Mouse (Mus musculus) stomach, postnatal 0 days (tissue): ENCODE data around the gene Fxr2. TPM values are rescaled to one million over a fixed set of nuclear protein-coding genes. Genes with fewer than 3 reads are reported as not detected.

Source experiments
- ATAC-seq: fragments of 200-750 bp; cut with Nextera tagmentation; 2 replicates; pipeline ENCODE4 v1.8.0; 2017; ENCODE audit not compliant: low FRiP score, low TSS enrichment
- DNase-seq: peaks from one replicate; pipeline ENCODE4 v3.0.0-alpha.2; 2016; ENCODE audit warnings: low spot score
- H3K27ac ChIP-seq: fragments of 300-500 bp; sonication (generic); replicated peaks from 2 replicates; pipeline ENCODE4 v1.5.1; 2014; ENCODE audit warnings: mild to moderate bottlenecking, control low read depth
- H3K27me3 ChIP-seq: fragments of 300-500 bp; sonication (generic); 2 replicates; pipeline ENCODE4 v1.6.1; 2014; ENCODE audit warnings: low read length; ENCODE audit not compliant: control insufficient read depth, insufficient read depth
- H3K36me3 ChIP-seq: fragments of 300-500 bp; sonication (generic); 2 replicates; pipeline ENCODE4 v1.6.1; 2014; ENCODE audit warnings: low read length, mixed read lengths; ENCODE audit not compliant: control insufficient read depth, insufficient read depth
- H3K4me1 ChIP-seq: fragments of 300-500 bp; sonication (generic); replicated peaks from 2 replicates; pipeline ENCODE4 v1.6.1; 2014; ENCODE audit warnings: antibody characterized with exemption; ENCODE audit not compliant: control insufficient read depth, insufficient read depth
- H3K4me2 ChIP-seq: fragments of 300-500 bp; sonication (generic); replicated peaks from 2 replicates; pipeline ENCODE4 v1.6.1; 2014; ENCODE audit warnings: low read depth, mild to moderate bottlenecking, control low read depth, moderate library complexity
- H3K4me3 ChIP-seq: fragments of 300-500 bp; sonication (generic); 2 replicates; pipeline ENCODE4 v1.5.1; 2014; ENCODE audit warnings: low read depth, low read length, control low read depth
- H3K9ac ChIP-seq: fragments of 300-500 bp; sonication (generic); 2 replicates; pipeline ENCODE4 v1.6.1; 2014; ENCODE audit warnings: mild to moderate bottlenecking, low read length, control low read depth, mixed read lengths
- H3K9me3 ChIP-seq: fragments of 300-500 bp; sonication (generic); 2 replicates; pipeline ENCODE4 v1.6.1; 2016; ENCODE audit warnings: low read length; ENCODE audit not compliant: control insufficient read depth
- CTCF ChIP-seq: IDR thresholded peaks from 2 replicates; pipeline ENCODE4 v1.5.1; 2016; ENCODE audit warnings: antibody characterized with exemption, low read depth, mild to moderate bottlenecking, moderate library complexity
- EP300 ChIP-seq: optimal IDR thresholded peaks from 2 replicates; pipeline ENCODE3; 2016; ENCODE audit warnings: antibody characterized with exemption
- WGBS: fragments of 180-500 bp; shearing (Covaris S2); extraction: QIAGEN DNeasy Blood & Tissue Kit; methylation state at CpG from one replicate; pipeline ENCODE4 v1.1.7; 2014; 5-methylcytosine and 5-hydroxymethylcytosine counted together
- polyA plus RNA-seq: library from polyadenylated mRNA; unstranded; fragments of >200 nt; fragmentation: Nextera tagmentation; extraction: Ambion mirVana; gene quantifications from 2 replicates; pipeline ENCODE4 v1.2.1, GENCODE M21; 2015

Fxr2 gene
- polyA plus RNA-seq, 1 experiment from 2014 or later: 10.8 TPM

DNA sequence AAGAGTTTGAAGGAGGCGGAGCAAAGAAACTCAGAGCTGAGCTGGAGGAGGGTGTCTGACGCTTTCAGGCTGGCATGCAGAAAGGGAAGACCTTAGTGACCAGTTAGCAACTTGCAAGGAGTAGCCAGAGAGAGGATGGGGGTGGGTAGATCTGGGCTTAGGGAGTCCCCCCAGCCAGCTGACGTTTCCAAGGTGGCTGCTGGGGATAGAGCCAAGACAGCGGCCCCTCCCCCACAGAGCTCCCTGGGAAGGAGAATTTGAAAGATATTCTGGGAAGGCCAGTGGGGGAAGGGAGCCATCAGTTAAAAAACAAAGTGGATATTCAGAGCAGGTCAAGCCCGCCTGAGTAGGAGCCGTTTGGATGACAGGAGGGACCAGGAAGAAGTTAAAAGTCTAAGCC is 32.7 kb upstream of the Fxr2 start:
- 11% methylated on average over 6 of the region's 6 CpGs for WGBS
- Histone ChIP-seq H3K4me3 (no peak overlapping the region), H3K36me3 (no peaks in the 10 kb centered on the region), H3K9me3 (no peaks in the 10 kb centered on the region), H3K4me2 (peak overlapping the region; percentile 18; the same call in 1 of the 2 replicates), H3K9ac (peak overlapping the region; percentile 41; the same call in 1 of the 2 replicates), H3K27me3 (no peaks in the 10 kb centered on the region), H3K27ac (peak overlapping the region; percentile 67), H3K4me1 (peaks cover 2% of the 10 kb centered on the region; the same call in 1 of the 2 replicates)
- peak; percentile 54; the same call in 1 of the 2 replicates for ATAC-seq
- peak; percentile 54 for DNase-seq
- TF ChIP-seq EP300 (no peak), CTCF (no peak)

DNA sequence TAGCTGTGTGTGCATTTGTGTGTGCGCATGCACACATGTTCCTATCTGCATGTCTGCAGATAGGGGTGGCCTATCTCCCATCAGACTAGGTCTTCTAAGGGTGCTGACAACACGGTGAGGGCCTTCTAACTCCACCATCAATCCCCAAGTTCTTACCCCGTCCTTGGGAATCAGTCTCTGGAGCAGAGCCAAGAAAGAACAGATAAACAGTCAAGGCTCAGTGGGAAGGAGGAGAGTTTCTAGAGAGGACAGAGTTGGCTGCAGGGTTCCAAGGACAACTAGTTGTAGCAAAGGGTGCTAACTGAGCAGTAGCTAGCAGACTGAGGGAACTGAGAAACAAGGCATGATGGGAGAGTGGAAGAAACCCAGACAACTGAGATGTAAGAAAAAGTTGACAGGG is 31.0 kb upstream of the Fxr2 start:
- DNase-seq (no peak), ATAC-seq (no peak)
- no peaks in the 10 kb centered on the region for H3K9me3 ChIP-seq
- 43% methylated on average over 3 of the region's 3 CpGs for WGBS
- TF ChIP-seq CTCF: no peak
- no peak for TF ChIP-seq EP300
- H3K4me2 ChIP-seq: no peak overlapping the region
- no peak overlapping the region for H3K4me3 ChIP-seq
- H3K36me3 ChIP-seq: no peaks in the 10 kb centered on the region
- no peaks in the 10 kb centered on the region for H3K27me3 ChIP-seq
- no peak overlapping the region for H3K9ac ChIP-seq
- no peak overlapping the region for H3K27ac ChIP-seq
- H3K4me1 ChIP-seq: peaks cover 2% of the 10 kb centered on the region; the same call in 1 of the 2 replicates

DNA sequence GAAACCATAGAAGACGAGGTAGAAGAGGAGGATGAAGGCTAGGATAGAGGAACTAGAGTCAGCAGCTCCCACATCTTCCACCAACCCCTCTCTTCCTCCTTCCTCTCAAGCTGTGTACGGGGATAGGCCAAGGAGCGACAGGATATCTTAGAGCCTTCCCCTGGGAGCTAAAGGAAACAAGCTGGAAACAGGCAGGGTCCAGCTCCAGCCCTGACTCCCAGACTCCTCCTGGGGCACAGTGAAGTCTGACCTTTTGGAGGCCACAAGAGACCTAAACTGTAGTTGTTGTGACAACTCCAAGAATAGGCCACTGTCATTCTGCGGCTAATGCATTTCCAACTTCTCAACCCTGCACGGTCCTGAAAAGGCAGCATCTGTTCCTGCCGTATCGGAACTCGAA is 29.3 kb upstream of the Fxr2 start:
- Histone ChIP-seq H3K27ac (no peak overlapping the region), H3K4me1 (peaks cover 2% of the 10 kb centered on the region; the same call in 1 of the 2 replicates), H3K4me2 (no peak overlapping the region), H3K9me3 (no peaks in the 10 kb centered on the region), H3K9ac (no peak overlapping the region), H3K36me3 (no peaks in the 10 kb centered on the region), H3K27me3 (no peaks in the 10 kb centered on the region), H3K4me3 (no peak overlapping the region)
- WGBS: 73% methylated on average over 8 of the region's 8 CpGs
- ATAC-seq (no peak), DNase-seq (no peak)
- TF ChIP-seq CTCF: no peak

DNA sequence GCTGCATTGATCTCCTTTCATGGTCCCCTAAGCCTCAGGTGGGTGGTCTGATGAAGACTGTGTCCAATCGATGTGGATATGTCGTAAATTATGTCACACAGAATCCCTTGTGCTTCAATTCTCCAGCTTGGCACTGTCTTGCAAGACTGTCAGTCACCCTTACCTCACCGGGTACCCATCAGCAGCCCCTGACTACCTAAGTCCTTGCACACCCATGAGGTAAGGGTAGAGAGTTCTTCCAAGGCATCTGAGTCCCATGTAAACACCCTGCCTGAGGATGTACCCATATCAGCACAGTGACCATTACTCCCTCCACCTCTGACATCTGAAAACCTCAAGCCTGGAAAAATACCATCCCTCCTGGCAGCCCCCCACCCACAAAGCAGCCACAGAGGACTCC is 28.4 kb upstream of the Fxr2 start:
- H3K4me3 ChIP-seq: peak overlapping the region; percentile 51
- no peak for DNase-seq
- H3K27me3 ChIP-seq: no peaks in the 10 kb centered on the region
- no peaks in the 10 kb centered on the region for H3K9me3 ChIP-seq
- 65% methylated on average over 3 of the region's 3 CpGs for WGBS
- H3K4me2 ChIP-seq: peak overlapping the region; percentile 74
- H3K9ac ChIP-seq: peak overlapping the region; percentile 67; the same call in 1 of the 2 replicates
- peak overlapping the region; percentile 42; the same call in 1 of the 2 replicates for H3K27ac ChIP-seq
- no peaks in the 10 kb centered on the region for H3K36me3 ChIP-seq
- ATAC-seq: no peak
- no peak for TF ChIP-seq CTCF
- no peak for TF ChIP-seq EP300
- H3K4me1 ChIP-seq: peaks cover 2% of the 10 kb centered on the region; the same call in 1 of the 2 replicates

DNA sequence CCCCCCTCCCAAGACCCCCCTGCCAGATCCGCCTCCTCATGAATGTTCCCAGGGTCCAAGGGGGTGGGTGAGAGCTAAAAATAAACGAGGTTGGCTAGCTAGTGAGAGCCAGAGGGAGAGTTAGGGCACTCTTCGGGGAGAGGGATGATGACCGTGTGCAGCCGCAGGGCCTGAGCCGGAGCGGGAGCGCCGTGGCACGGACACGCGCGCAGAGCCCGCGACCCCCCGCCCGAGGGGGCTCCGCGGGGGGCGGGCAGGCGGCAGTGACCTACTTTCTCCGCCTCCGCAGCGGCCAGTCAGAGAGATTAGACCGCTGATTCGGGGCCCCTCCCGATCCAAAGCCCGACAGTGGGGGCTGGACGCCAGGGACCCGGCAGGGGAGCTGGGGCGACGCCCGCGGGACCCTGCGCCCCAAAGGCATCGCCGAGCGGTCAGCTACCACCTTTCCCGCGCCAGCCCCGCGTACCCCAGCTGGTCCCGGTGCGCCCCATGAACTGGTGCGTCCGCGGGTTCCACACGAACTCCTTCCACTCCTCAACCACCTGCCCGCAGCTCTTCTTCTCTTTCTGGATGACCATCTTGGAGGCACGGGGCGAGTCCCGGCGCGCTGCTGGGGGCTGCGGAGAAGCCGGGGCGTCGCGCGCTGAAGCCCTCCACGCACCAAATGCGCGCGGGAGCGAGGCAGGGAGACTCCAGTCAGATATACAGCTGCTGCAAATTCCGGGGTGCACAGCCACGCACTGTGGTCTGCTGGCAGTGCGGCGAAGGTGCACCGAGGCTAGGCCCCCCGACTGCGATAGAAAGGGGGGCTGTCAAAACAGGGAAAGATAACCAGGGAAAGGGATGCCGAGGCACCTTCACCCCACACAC is 27.8 kb upstream of the Fxr2 start:
- DNase-seq (no peak), ATAC-seq (peak; percentile 43)
- peak overlapping the region; percentile 67 for H3K9ac ChIP-seq
- peak overlapping the region; percentile 42 for H3K27ac ChIP-seq
- H3K4me2 ChIP-seq: peak overlapping the region; percentile 74
- TF ChIP-seq CTCF (no peak), EP300 (no peak)
- no peaks in the 10 kb centered on the region; the same call in 1 of the 2 replicates for H3K4me1 ChIP-seq
- H3K27me3 ChIP-seq: no peaks in the 10 kb centered on the region
- H3K9me3 ChIP-seq: no peaks in the 10 kb centered on the region
- H3K4me3 ChIP-seq: peak overlapping the region; percentile 51
- no peaks in the 10 kb centered on the region for H3K36me3 ChIP-seq
- under 1% methylated on average over 54 of the region's 73 CpGs for WGBS
